ENCODE assay signal across 11 mouse cellular contexts in genomic region chr16:13628345-13628744, GRCm38 (mm10). TPM values are rescaled to one million over a fixed set of nuclear protein-coding genes. Genes with fewer than 3 reads are reported as not detected.
A peak's percentile ranks its signal among the peaks of the same experiment; 100 is the strongest.
DNase-seq lines count a peak whose midpoint lies in the region; ATAC-seq and TF ChIP-seq lines count a peak whose summit lies in the region.
"Had no signal": no experiment of that assay in that cellular context is flagged by ENCODE, and none has a peak within 500 bp of the region (broad histone marks: within the 10 kb centered on the region; RNA-seq: fewer than 3 reads in every experiment).

No protein-coding gene starts in this region.

- no peak for ATAC-seq in intestine, postnatal 0 days
- no peak for ATAC-seq in intestine, embryonic 16.5 days
- ATAC-seq in activated CD4-positive, CD25-positive, alpha-beta regulatory T cell, adult 4 months, result no peak

- no peaks in the 10 kb centered on the region for H3K27me3 ChIP-seq in intestine, postnatal 0 days (replicated peaks; ENCODE audit: control insufficient read depth, insufficient read depth, low read length)
- H3K27me3 ChIP-seq in intestine, embryonic 16.5 days (replicated peaks; ENCODE audit: control insufficient read depth, insufficient read depth, low read length), result no peaks in the 10 kb centered on the region

- peak; percentile 74 for TF ChIP-seq CTCF in intestine, postnatal 0 days (IDR thresholded peaks at IDR 0.05; ENCODE audit: low read depth)

- peak; percentile 51 for DNase-seq in 416B (ENCODE audit: low read depth)
- DNase-seq in ES-E14 (ENCODE audit: low read depth, low spot score), result peak; percentile 26
- DNase-seq in embryo, embryonic 11.5 days (ENCODE audit: low read depth, low spot score), result peak; percentile 11
- DNase-seq in ovary, postnatal 36 days (ENCODE audit: low spot score), result no peak
- no peak for DNase-seq in urinary bladder, adult 18-20 months (ENCODE audit: low spot score in 2 of 2)
- DNase-seq: gastrocnemius, postnatal 36 days; right cerebral cortex, postnatal 4 days had no signal

- 57% methylated on average over 5 of the region's 5 CpGs for WGBS in intestine, postnatal 0 days
- WGBS in intestine, embryonic 16.5 days, result 55% methylated on average over 5 of the region's 5 CpGs

- H3K4me1 ChIP-seq in intestine, postnatal 0 days (replicated peaks; ENCODE audit: control insufficient read depth, insufficient read depth, low read length), result no peaks in the 10 kb centered on the region
- no peaks in the 10 kb centered on the region for H3K4me1 ChIP-seq in intestine, embryonic 16.5 days (ENCODE audit: control insufficient read depth, insufficient read depth, low read length)
- no peaks in the 10 kb centered on the region for H3K4me1 ChIP-seq in ES-E14 (ENCODE audit: control insufficient read depth in 2 of 2, insufficient read depth in 2 of 2, low read length in 2 of 2, poor library complexity in 1 of 2)

- no peak overlapping the region for H3K27ac ChIP-seq in intestine, postnatal 0 days (ENCODE audit: low read depth, low read length)
- H3K27ac ChIP-seq in intestine, embryonic 16.5 days (ENCODE audit: low read length), result no peak overlapping the region
- H3K27ac ChIP-seq in ES-E14 (ENCODE audit: insufficient read depth, low read depth, low read length, poor library complexity, severe bottlenecking), result no peak overlapping the region

- H3K4me3 ChIP-seq in intestine, postnatal 0 days (ENCODE audit: low read depth, low read length), result no peak overlapping the region
- no peak overlapping the region for H3K4me3 ChIP-seq in intestine, embryonic 16.5 days (ENCODE audit: low read length)
- H3K4me3 ChIP-seq in ES-E14 (ENCODE audit: insufficient read depth in 1 of 2, low read depth in 1 of 2, low read length in 2 of 2, poor library complexity in 1 of 2, severe bottlenecking in 1 of 2), result no peak overlapping the region

- H3K9me3 ChIP-seq in intestine, postnatal 0 days (ENCODE audit: control insufficient read depth), result no peaks in the 10 kb centered on the region
- H3K9me3 ChIP-seq in intestine, embryonic 16.5 days (ENCODE audit: control insufficient read depth, low read length), result no peaks in the 10 kb centered on the region
- H3K9me3 ChIP-seq in ES-E14 (ENCODE audit: control insufficient read depth, insufficient read depth, low read depth, low read length), result no peaks in the 10 kb centered on the region

- in situ Hi-C loops in ES-E14 (cut with MboI; ENCODE audit: low sequenced_read_pairs in 2 of 2, unreplicated experiment in 2 of 2), result no loop called here

- peaks cover 61% of the 10 kb centered on the region for H3K36me3 ChIP-seq in intestine, postnatal 0 days (ENCODE audit: control insufficient read depth, insufficient read depth)
- H3K36me3 ChIP-seq in intestine, embryonic 16.5 days (ENCODE audit: control insufficient read depth, insufficient read depth, low read length), result peaks cover 18% of the 10 kb centered on the region
- peaks cover 21% of the 10 kb centered on the region for H3K36me3 ChIP-seq in ES-E14 (ENCODE audit: control insufficient read depth, insufficient read depth, low read length, poor library complexity, severe bottlenecking)

- H3K4me2 ChIP-seq in intestine, postnatal 0 days (replicated peaks; ENCODE audit: low read depth), result no peak overlapping the region
- H3K4me2 ChIP-seq in intestine, embryonic 16.5 days (ENCODE audit: low read depth, low read length), result no peak overlapping the region
- H3K4me2 ChIP-seq: midbrain, embryonic 11.5 days had no signal

- no peak overlapping the region for H3K9ac ChIP-seq in intestine, postnatal 0 days (ENCODE audit: low read depth, low read length)
- no peak overlapping the region for H3K9ac ChIP-seq in intestine, embryonic 16.5 days (ENCODE audit: low read depth, low read length)
- no peak overlapping the region for H3K9ac ChIP-seq in ES-E14 (ENCODE audit: insufficient read depth, low read depth, low read length, poor library complexity, severe bottlenecking)

TF ChIP-seq in ES-E14, 5 proteins besides CTCF, POLR2A, EP300 and RAD21:
- TF ChIP-seq ZNF384 (IDR thresholded peaks at IDR 0.05; ENCODE audit: low read depth, low read length) (no peak), MAFK (IDR thresholded peaks at IDR 0.05; ENCODE audit: insufficient read depth, low read depth, low read length) (no peak), HCFC1 (IDR thresholded peaks at IDR 0.05; ENCODE audit: borderline replicate concordance, insufficient read depth, low read length) (no peak), ZC3H11A (IDR thresholded peaks at IDR 0.05; ENCODE audit: borderline replicate concordance, low read depth, low read length) (no peak), CHD2 (IDR thresholded peaks at IDR 0.05; ENCODE audit: low read depth, low read length) (no peak)

RNA-seq across cellular contexts. Expression of gene Parn, which starts 39.6 kb away (rescaled TPM):
- 15.4 and 17.4 TPM in 2 replicates for polyA plus RNA-seq in intestine, postnatal 0 days (2015; fragmentation: Nextera tagmentation; extraction: Ambion mirVana)
- 35.8 and 39.4 TPM in 2 replicates for polyA plus RNA-seq in intestine, embryonic 16.5 days (2015; fragmentation: Nextera tagmentation; extraction: Ambion mirVana)
- 28.1 and 30.3 TPM in 2 replicates for total RNA-seq in ES-E14 (2012; rRNA removed)
- 10 to 100 TPM; 28.1 to 32.5 TPM for polyA plus RNA-seq in activated CD4-positive, CD25-positive, alpha-beta regulatory T cell, adult 4 months (2017; shearing (Covaris generic))

RNA-seq across cellular contexts. Expression of gene Bfar, which starts 43.3 kb away (rescaled TPM):
- 19.4 and 21.1 TPM in 2 replicates for polyA plus RNA-seq in intestine, postnatal 0 days (2015; fragmentation: Nextera tagmentation; extraction: Ambion mirVana)
- 36.6 and 38.3 TPM in 2 replicates for polyA plus RNA-seq in intestine, embryonic 16.5 days (2015; fragmentation: Nextera tagmentation; extraction: Ambion mirVana)
- total RNA-seq in ES-E14 (2012; rRNA removed), result 39.4 and 45.5 TPM in 2 replicates
- 10 to 100 TPM; 45.0 to 56.9 TPM for polyA plus RNA-seq in activated CD4-positive, CD25-positive, alpha-beta regulatory T cell, adult 4 months (2017; shearing (Covaris generic))

RNA-seq across cellular contexts. Expression of gene 3110001I22Rik, which starts 43.4 kb away (rescaled TPM):
- 2.5 and 2.7 TPM in 2 replicates for polyA plus RNA-seq in intestine, postnatal 0 days (2015; fragmentation: Nextera tagmentation; extraction: Ambion mirVana)
- 3.4 and 4.1 TPM in 2 replicates for polyA plus RNA-seq in intestine, embryonic 16.5 days (2015; fragmentation: Nextera tagmentation; extraction: Ambion mirVana)
- total RNA-seq in ES-E14 (2012; rRNA removed), result 7.8 and 10.9 TPM in 2 replicates
- polyA plus RNA-seq in activated CD4-positive, CD25-positive, alpha-beta regulatory T cell, adult 4 months (2017; shearing (Covaris generic)), result 1 to 10 TPM; 9.2 to 9.4 TPM

Comparison
In these comparisons a context has a peak if more than half of its experiments do, and no peak if none do; other contexts are left out.
1. DNase-seq: peak in 416B (single experiment), ES-E14 (single experiment) and embryo, embryonic 11.5 days (single experiment); none in ovary, postnatal 36 days (single experiment) and urinary bladder, adult 18-20 months (0 of 2).